Mouse (Mus musculus) pancreas, adult 10 weeks (tissue): ENCODE measurements around the gene Coasy. TPM values are rescaled to one million over a fixed set of nuclear protein-coding genes. Genes with fewer than 3 reads are reported as not detected.

Source experiments
- polyA plus RNA-seq: library from polyadenylated mRNA; stranded (reverse); fragments of 350-450 nt; fragmentation: Illumina TruSeq; extraction: RNeasy Lipid Tissue Mini Kit (QIAGEN cat#74804); gene quantifications from one replicate; pipeline ENCODE4 v1.2.3, GENCODE M21; 2015; ENCODE audit warnings: low read depth, low replicate concordance; ENCODE audit not compliant: insufficient read depth

Coasy gene
- 12.0 TPM for polyA plus RNA-seq

GRCm38 (mm10) chr11:101082208-101083082, at the start of gene Coasy:
Gene Coasy (plus strand): TSS chr11:101082565.

DNA sequence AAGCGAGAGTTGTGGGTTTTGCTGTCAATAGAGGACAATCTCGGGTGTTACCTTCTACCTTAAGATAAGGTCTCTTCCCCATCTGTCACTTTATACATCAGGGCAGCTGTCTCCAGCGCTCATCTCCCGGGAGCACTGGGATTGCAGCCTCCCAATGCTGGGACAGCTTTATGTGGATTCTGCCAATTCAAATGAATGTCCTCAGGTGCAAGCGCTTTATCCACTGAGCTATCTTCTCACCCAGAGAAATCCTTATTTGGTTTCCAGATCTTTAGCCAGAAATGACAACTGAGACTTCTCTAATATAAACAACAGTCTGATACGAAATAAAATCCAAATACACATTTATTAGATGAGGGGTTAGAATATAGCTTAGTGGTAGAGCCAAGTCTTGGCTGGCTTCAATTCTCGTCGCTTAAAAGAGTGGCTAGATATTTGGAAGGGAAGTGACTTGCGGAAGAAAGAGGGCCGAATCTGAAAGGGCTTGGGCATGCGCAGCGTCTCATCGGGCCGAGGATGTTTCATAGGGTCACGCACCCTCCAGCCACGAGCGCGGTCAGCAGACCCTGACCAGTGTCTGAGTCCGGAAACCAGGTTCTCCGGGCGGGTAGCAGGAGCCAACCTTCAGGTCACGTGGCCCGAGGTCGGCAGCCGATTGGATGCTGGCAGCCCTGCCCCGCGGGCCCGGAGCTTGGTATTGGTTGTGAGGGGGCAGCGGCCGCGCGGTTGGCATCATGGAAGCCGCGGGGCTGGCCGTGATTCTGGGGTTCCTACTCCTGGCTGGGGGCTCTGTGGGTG, 12.8 kb upstream of the Coasy start, which contains the start of gene Naglu:
Naglu (plus strand) TSS at position 622 of the 798 bp plus-strand sequence.

DNA sequence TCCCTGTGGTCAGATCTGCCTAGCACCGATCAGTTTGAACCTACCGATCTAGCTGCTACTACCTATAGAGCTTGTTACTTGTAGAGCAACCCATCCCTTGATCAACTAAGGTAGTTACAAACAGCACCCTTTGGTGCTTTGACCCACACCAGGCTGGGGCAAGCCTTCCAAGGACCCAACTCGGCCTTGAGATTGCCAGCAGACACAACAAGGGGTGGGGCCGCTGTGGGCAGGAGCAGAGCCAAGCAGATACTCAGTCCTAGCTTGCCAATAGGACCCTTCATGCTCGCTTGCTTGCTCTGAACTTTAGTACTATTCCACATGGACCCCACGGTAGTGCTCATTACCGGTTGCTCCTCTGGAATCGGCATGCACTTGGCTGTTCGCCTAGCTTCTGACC, 4.2 kb upstream of the Coasy start, which contains the start of gene Hsd17b1:
Hsd17b1 (plus strand) TSS at position 291 of the 400 bp plus-strand sequence.

DNA sequence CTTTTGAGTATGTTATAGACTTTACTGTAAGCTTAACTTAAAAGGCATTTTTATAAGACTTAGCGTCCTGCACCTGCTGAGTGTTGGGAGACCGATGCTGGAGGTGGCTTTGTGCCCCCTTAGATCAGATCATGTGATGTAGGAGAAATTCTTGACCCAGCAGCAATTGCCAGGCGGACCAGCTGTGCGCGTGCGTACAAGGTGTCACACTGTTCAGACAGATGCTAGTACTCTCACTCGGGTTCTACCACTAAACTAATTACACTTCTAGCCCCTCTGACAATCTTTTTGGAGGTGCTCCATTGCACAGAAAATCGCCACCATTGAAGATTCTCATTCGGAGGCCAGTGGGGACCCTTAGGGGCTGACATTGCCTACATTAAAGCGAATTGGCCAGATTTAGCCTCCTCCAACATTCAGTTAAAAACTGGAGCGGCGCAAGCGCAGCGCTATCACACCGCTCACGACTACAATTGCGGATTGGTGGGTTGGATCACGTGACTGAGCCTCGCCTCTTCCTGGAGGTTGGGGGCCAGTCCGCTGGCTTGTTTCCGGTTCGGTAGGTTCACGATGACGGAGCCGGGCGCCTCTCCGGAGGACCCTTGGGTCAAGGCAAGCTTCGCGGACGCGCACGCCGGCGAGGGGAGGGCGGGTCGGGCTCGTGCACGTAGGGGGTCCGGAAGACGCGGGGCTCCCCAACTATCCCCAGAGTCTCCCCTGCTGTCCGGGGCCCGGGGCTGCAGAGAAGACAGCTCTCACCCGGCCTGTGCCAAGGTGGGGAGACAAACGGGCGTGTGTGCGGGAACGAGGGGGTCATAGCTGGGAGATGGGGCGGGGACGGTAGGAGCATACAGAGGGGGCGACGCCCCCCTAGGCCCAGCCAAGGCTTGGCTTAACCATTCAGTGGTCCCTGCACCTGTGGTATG, 4.7 kb downstream of the Coasy start, which contains the start of gene Mlx:
Mlx (plus strand) TSS at position 522 of the 926 bp plus-strand sequence.

DNA sequence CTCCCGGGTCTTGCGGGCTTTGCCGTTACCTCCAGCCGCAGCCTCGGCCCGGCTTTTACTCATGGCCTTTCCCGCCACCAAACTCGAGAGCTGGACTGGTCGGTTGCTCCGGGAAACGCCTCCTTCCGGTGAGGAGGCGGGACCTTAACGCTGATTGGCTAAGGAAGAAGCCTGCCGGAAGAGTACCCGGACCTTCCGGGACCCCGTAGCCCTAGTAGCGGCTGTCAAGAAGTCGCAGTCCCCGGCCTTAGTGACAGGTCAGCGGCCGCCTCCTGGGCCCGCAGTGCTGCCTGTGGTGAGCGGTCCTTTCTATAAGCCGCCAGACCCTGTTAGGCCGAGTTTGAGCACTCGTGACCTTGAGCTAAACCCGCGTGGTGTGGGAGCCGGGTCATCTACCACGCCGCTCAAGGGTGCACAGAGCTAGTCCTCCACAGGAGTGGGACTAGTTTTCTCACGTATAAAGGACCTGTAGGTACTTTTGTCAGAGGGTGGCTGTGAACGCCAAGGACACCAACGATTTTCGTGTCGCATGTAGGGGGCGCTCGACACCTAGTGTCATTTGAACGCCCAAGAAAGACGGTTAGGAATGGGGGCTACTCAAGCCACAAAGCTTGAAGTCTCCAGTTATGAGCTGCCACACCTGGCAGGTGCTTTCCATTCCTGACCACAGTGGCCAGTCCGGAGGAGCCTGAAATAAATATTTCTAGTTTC, 13.1 kb downstream of the Coasy start, which contains the start of gene Psmc3ip:
Psmc3ip (minus strand) TSS at position 123 of the 711 bp plus-strand sequence.

DNA sequence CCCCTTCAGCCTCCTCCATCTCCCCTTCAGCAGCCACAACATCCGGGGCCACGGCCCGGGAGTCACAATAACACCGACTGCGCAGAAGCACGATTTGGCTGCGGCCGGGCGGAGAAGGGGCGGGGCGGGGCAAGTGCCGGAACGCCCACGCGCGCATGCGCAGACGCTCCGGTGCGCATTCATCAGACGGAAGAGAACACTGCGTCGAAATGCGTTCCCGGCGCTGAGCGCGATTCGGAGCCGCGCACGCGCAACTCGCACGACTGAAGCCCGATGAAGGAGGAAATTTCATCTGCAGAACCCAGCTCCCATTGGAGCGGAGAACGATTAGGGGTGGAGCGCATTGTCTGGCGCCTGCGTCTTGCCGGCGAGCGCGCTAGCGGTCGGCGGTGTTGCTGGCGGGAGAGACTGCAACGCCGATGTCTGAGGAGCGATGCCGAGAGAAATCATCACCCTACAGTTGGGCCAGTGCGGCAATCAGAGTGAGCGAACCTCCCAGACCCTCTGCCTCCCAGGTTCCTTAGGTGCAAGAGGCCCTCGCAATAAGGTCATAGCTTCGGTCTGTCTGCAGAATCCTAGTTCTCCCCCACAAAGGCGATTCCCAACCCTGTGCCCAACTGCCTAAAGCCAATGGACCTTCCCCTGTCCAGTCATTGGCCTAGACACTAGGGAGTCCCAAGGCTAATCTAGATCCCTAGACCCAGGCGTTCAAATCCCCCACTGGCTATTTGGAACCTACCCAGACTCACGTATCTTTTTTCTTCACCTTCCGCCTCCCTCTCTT, 37.6 kb downstream of the Coasy start, which contains the start of the genes Retreg3 and Tubg1:
Retreg3 (minus strand) TSS at position 133 of the 784 bp plus-strand sequence.
Tubg1 (plus strand) TSS at position 178 of the 784 bp plus-strand sequence.

Other genes with a start within 250 kb of the Coasy start
- gene Stat5b, start 231.8 kb upstream of the Coasy start, polyA plus RNA-seq = 6.7 TPM
- 3.6 TPM for gene Stat5a, start 223.2 kb upstream of the Coasy start, polyA plus RNA-seq
- gene Stat3, start 143.0 kb upstream of the Coasy start, polyA plus RNA-seq = 16.6 TPM
- 54.5 TPM for gene Cavin1, start 111.7 kb upstream of the Coasy start, polyA plus RNA-seq
- gene Atp6v0a1, start 73.1 kb upstream of the Coasy start, polyA plus RNA-seq = 9.5 TPM
- gene Naglu, start 12.6 kb upstream of the Coasy start, polyA plus RNA-seq = 5.2 TPM
- not detected for gene Hsd17b1, start 4.2 kb upstream of the Coasy start, polyA plus RNA-seq
- 13.6 TPM for gene Mlx, start 4.7 kb downstream of the Coasy start, polyA plus RNA-seq
- 0.89 TPM for gene Psmc3ip, start 12.9 kb downstream of the Coasy start, polyA plus RNA-seq
- gene Retreg3, start 37.3 kb downstream of the Coasy start, polyA plus RNA-seq = 11.9 TPM
- gene Tubg1, start 37.4 kb downstream of the Coasy start, polyA plus RNA-seq = 7.6 TPM
- 1.7 TPM for gene Tubg2, start 73.3 kb downstream of the Coasy start, polyA plus RNA-seq
- 1.2 TPM for gene Cntnap1, start 88.0 kb downstream of the Coasy start, polyA plus RNA-seq
- gene Plekhh3, start 88.8 kb downstream of the Coasy start, polyA plus RNA-seq = 4.4 TPM
- gene Ccr10, start 92.9 kb downstream of the Coasy start, polyA plus RNA-seq = not detected
- gene Ezh1, start 143.9 kb downstream of the Coasy start, polyA plus RNA-seq = 9.6 TPM
- gene Ramp2, start 163.5 kb downstream of the Coasy start, polyA plus RNA-seq = 30.5 TPM
- gene Vps25, start 171.1 kb downstream of the Coasy start, polyA plus RNA-seq = 32.2 TPM
- 4.7 TPM for gene Wnk4, start 178.0 kb downstream of the Coasy start, polyA plus RNA-seq
- not detected for gene Cntd1, start 196.4 kb downstream of the Coasy start, polyA plus RNA-seq
- gene Coa3, start 196.5 kb downstream of the Coasy start, polyA plus RNA-seq = 56.2 TPM
- 20.4 TPM for gene Becn1, start 219.7 kb downstream of the Coasy start, polyA plus RNA-seq
- gene Psme3, start 233.6 kb downstream of the Coasy start, polyA plus RNA-seq = 15.3 TPM
- 4.8 TPM for gene Aoc2, start 242.5 kb downstream of the Coasy start, polyA plus RNA-seq
- 8.3 TPM for gene Aoc3, start 248.0 kb downstream of the Coasy start, polyA plus RNA-seq